Mouse (Mus musculus) G1E (cell line): ENCODE data around the gene Copz1.

Source experiments
- CTCF ChIP-seq: IDR thresholded peaks from 2 replicates; pipeline ENCODE4 v1.5.1; 2012; ENCODE audit warnings: low read depth, low read length, inconsistent platforms, mixed read lengths
- GATA1 ChIP-seq: IDR thresholded peaks from 2 replicates; pipeline ENCODE4 v1.6.1; 2012; ENCODE audit warnings: borderline replicate concordance, low read length, inconsistent platforms, mixed read lengths

DNA sequence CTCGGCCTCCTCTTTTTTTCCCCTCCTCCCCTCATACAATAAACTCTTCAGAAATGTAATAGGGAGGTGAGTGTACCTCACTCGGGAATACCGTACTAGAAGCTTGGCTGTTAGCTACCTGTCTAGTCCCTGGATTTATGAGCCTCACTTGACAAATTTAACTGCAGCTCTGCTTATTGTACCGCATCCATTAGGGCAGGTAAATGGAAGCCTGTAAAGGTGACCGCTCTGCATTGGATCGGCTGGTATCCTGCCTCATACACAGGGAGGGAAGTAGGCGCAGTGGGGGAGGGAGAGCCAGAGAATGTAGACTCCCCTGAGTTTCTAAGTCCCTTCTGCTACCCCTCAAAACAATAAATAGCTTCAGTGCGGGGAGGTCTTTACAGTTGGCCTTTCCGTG lies 18.3 kb downstream of the Copz1 start:
- TF ChIP-seq GATA1 = no peak
- TF ChIP-seq CTCF = no peak
